Mouse (Mus musculus) cerebellum, adult 9-11 months (tissue): Measurements from ENCODE around the gene Lgr5.
A peak's percentile ranks its signal among the peaks of the same experiment; 100 is the strongest.

Source experiments
- DNase-seq: peaks from one replicate; pipeline ENCODE4 v3.0.0; 2022

Gene Lgr5

DNA sequence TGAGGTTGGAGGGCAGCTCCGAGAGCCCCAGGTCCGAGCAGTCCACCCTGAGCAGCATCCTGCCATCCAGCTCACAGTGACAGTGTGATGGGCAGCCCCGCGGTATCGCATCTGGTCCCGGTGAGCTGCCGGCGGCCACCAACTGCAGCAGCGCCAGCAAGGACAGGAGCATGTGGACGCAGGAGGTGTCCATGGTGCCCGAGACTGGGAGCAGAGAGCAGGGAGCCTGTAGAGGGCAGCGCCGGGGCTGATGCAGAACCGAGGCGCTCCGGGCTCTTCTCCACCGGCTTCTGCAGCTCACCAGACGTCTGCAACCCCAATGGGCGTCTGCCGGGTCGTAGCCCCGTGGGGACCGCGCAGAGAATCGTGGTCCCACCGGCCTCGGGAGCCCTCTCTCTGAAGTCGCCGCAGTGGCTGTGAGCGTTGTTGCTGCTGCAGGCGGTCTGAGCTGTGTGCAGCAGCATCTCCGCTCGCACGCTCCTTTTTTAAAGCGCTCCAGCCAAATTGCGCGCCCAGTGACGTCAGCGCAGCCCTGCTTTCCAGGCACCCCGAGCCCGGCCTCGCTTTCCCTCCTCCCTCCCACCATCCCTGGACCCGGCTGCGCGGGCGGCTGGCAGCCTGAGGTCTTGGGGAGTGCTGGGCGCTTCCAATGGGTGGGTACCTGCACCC, at the start of gene Lgr5:
TSS of gene Lgr5 (minus strand) at position 480 of the 669 bp plus-strand sequence.
- DNase-seq = peak; percentile 81

DNA sequence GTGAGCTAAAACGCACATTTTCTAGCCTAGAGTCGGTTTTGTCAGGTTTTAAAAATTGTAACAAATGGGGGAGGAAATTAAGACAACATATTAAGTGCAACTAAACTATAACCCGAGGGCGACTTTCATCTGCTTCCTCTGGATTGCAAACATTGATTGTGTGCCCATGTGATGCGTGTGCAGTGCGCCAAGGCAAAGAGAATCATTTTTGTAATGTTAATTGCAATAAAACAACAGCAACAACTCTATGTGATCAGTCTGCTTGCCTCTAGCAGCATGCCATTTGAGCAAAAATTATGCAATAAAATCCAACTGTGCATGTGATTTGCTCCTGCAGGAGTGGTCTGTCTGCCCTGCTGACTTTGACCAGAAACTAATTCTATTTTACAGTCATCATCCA, 39.1 kb upstream of the Lgr5 start:
- no peak for DNase-seq

GRCm38 (mm10) chr10:115624957-115625356, 37.4 kb upstream of the Lgr5 start:
- no peak for DNase-seq

DNA sequence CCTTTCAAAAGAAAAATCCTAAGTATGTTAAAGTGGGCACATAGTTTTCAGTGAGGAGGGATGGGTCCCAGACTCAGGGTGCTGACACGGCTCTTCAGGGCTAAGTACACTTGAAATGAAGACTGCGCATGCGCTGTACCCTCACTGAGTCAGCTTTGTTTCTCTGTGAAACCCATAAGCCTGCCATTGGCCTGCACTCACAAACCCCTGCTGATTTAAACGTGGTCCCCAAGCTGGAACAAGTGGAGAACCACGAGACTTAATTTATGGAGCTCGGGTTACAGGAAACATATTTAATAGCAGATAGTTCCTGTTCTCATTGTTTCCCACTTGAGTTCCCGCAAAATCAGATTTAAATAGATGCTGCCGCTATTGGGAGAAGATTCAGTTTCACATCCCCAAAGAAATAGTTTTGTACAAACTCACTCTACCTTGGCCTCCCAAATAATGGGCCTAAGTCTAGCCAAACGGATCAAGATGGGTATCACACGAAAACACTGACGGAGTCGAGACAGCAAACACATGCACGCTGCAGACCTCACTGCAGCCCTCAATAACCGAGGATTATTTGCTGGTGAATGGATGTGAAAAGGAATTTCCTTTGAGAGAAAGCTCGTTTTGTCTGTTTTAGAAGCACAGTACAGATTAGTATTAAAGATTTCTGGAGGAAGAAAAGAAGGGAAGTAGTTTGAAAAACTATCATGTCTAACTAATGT, 36.5 kb upstream of the Lgr5 start:
- no peak for DNase-seq

DNA sequence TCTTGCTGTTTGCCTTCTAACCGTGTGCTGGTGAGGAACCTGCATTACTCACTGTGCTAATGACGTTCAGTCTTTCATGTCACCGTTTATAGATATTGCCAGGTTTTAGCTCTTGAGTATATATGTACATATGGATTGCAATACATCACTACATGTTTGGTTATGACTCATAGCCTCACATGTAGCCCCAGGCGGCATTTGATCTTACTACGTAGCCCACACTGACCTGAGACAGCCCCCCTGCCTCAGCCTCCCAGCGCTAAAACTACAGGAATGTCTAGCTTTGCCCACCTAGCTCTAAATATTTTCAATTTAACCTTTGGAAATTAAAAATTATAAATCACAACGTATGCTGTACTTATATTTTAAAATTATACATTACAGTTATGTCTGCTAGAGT, 35.9 kb upstream of the Lgr5 start:
- DNase-seq = no peak

DNA sequence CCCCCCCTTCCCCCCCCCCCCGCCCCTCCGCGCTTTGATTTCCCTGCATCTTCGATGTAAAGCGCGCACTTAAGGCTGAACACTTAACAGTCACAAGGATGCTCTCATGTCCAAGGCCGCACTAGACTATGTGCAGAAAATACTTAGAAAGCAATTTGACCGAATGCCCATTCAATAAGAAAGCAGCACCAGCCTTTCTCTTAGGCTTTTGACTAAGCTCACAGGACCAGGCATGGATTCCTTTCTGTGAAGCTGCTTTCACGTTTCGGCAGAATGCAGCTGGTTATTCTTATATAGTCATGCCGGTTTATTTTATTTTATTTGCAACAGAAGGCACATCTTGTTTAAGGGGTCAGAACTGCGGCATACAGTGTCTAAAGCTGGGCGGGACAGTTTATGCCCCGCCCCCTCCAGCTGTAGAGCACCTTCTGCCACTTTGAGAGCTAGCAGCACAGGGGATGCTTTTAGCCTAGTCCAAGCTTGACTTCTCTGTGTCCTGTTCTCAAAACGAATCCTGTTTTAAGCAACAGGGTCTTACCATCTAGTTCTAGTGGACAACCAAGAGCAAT, 30.8 kb upstream of the Lgr5 start:
- no peak for DNase-seq

DNA sequence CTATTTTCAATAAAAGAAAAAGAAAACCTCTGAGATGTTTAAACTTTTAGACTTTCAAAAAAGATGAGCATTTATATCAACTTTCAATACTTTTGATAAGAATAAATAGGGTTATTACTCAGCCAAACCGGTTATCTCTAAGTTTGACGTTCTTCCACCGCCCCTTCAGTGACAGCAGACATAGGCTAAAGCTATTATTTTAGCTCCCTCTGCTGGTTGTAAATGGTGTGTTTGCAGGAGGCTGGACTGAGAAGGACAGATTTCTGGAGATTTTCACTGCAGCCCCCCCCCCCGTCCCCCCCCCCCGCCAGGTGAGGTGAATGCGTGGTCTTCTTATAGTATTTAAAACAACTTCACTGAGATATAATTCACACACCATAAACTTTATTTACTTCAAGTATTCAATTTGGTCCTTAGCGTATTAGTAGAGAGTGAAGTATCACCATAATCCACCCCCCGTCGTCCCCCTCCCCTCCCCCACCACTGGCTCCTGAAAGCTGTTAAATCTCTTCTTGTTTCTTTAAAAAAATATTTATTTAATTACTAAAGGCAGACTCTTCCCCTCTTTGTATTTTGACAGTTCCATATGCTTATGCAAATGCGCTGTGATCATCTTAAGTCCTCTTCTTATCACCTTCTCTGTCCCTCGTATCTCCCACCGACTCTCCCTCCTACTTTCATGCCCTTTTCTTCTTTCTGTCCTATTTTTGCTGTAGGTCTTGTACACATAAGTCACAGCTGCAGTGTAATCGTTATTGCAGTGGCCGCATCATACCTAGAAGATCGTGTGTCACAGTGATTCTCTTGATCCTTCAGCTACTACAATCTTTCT, 30.1 kb upstream of the Lgr5 start:
- peak; percentile 41 for DNase-seq

DNA sequence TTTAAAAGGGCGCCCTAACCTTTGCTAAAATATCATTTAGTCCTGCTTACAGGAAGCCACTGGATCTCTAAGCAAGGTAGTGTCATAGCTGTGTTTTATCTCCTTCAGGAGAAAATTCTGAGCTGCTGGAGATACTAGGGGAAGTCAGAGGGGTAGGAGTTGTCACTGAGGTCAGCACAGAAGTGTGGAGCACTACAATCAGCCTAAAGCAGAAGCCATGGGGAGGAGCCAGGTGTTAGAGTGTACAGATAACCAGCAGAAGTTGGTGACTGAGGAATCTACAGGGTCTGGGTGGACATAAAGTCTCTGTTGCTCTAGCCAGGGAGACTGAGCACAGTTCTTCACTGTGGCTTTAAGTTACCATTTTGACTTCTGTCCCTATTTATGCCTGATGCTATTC, 8.2 kb upstream of the Lgr5 start:
- no peak for DNase-seq

DNA sequence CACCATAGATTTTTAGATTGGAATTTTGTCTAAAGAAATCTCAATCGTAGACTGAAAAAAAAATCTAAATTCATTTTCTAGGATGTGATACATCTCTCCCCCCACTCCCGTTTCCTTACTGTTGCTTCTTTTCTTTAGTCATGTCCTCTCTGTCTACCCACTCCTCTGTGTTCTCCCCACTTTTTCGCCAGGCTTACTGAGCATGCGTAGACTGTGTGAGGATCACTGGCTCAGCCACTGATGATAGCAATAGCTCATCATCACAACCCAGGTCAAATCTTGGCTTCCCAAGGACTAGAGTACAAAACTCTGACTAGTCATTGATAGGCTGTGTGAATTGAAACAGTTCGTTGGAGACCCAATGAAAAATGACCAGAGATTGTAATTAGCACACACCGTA, 6.1 kb upstream of the Lgr5 start:
- no peak for DNase-seq

GRCm38 (mm10) chr10:115593221-115593620, 5.6 kb upstream of the Lgr5 start:
- no peak for DNase-seq

DNA sequence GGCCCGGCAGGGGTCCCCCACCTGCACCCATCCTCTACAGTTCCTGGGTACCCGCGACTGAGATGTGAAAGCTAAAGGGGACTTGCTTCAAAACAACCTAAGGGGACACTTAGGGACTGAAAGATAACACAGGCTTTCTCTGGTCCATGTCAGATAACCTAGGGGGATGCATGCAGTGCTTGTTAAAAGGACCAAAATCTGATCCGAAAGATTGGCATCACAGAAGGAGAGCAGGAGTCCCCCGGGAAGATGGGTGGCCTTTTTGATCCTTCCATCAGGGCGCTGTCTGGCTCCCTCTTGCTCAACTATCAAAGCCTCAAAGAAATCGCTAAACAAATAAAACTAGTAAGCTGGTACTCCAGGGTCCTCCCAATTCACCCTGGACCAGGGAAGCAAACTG, 399 bp upstream of the Lgr5 start:
- DNase-seq = no peak

DNA sequence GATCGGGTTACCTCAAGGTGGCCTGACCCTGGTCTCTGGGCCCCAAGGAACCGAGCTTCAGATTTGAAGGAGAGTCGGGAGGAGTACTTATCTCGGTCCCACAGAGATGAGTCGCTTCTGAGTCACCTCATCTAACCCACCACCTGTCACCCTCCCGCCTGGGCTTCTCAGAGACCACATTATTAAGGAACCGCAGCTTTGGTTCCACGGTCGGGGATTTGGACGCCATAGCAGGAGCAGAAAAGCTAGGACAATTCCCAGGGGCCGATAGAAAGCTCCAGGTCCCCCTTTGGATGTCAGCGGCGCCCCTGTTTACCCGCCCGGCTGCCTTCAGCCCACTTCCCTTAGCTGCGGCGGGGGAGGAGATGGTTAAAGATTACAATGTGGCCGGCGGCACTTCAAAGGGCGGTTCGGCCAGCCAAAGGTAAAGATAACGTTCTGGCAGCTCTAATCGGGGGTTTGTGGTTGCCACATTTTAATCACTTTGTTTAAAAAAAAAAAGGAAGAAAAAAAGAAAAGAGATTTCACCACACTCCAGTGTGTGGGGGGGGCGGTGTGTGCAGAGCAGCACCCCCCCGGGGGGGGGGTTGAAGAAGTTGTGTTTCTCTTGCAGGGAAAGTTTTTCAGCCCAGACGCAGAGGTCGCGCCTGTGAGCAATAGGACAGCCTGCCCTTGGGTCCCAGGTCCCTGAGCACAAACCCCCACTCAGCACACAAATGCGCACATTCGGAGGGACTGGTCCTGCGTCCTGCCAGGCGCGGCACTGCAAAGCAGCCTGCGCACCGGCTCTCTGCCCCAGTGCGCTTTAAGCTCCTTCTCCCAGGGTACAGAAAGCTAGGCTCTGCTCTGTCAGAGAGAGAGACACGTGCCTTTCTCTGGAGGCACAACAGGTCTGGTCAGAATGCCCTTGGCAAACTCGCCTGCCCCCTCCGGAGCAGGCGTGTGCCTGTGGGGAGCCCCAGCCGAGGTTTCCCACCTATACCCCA, 1.0 kb downstream of the Lgr5 start:
- peak; percentile 54 for DNase-seq

DNA sequence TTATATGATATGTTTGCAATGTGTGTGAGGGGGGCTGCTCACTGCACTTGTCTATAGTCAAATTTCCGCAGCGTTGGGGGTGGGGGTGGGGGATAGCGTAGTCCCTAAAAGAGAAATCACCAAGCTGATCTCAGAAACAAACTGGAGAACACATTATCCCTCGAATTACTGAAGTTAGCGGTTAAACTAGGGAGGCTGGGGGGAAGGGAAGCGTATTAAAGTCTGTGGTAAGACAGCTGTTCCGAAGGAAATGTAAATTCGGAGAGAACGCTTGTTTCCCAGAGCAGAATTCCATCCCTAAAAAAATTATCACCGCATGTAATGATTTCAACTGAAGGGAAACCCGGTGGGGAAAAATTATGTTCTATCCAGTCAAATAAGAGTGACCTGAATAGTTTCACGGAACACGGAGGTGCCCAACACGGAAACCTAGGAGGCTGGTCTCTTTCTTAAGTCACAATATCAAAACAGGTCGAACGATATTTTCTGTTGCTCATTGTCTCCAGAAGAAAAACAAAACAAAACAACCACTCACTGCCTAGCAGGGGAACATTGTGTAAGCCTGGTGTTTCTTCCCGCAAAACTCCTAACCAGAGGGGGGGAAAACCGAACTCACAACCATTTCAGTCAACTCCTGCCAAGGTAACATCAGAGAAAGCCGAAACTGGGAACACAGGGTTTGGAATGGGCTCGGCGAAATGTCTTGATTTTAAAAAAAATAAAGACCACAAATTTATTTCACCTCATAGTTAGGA, 1.9 kb downstream of the Lgr5 start:
- DNase-seq = no peak

GRCm38 (mm10) chr10:115584656-115585055, 2.9 kb downstream of the Lgr5 start:
- DNase-seq = no peak

DNA sequence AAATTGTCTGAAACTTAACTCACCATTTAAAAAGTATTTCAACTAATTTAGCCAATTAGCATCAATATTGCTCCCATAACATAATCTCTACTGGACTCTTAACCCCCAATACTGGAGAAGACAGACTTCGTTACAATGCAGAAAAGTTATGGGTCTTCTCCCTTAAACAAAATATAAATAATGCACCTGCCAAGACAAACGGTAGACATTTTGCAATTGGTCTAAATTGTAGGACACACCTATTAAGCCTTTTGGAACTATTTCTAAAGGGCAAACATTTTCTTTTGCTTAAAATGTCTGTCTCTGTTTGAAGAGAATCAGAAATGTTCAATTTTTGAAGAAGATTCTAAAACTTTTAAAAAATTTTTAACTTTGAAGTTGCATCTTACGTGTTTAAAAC, 4.5 kb downstream of the Lgr5 start:
- no peak for DNase-seq

- no peak for DNase-seq
Measured at GRCm38 (mm10) chr10:115581971-115582370, 5.6 kb downstream of the Lgr5 start.

- no peak for DNase-seq
Measured at GRCm38 (mm10) chr10:115579494-115579893, 8.1 kb downstream of the Lgr5 start.

- no peak for DNase-seq
Measured at GRCm38 (mm10) chr10:115579076-115579475, 8.5 kb downstream of the Lgr5 start.

- no peak for DNase-seq
Measured at GRCm38 (mm10) chr10:115571734-115572440, 15.7 kb downstream of the Lgr5 start.

DNA sequence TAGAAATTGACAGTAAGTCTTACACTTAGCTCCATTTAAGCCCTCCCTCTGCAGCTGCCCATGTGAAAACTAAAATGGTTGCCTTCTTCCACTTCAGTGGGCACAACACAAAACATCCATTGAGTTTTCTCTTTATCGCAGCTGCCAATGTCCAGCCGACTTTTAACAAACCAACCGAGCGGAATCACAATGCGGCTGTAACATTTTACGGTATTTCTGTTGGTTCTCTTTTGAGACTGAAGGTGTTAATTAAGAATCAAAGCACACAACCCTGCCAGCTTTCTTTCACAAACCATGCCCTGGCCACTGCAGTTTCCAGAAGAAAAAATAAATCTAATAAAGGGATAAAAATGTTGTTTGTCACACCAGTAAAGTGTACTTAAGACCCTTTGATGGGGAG, 16.3 kb downstream of the Lgr5 start:
- DNase-seq = no peak

GRCm38 (mm10) chr10:115570577-115570976, 17.0 kb downstream of the Lgr5 start:
- DNase-seq = no peak
